Mouse (Mus musculus): ENCODE data around the gene Cul7.

DNA sequence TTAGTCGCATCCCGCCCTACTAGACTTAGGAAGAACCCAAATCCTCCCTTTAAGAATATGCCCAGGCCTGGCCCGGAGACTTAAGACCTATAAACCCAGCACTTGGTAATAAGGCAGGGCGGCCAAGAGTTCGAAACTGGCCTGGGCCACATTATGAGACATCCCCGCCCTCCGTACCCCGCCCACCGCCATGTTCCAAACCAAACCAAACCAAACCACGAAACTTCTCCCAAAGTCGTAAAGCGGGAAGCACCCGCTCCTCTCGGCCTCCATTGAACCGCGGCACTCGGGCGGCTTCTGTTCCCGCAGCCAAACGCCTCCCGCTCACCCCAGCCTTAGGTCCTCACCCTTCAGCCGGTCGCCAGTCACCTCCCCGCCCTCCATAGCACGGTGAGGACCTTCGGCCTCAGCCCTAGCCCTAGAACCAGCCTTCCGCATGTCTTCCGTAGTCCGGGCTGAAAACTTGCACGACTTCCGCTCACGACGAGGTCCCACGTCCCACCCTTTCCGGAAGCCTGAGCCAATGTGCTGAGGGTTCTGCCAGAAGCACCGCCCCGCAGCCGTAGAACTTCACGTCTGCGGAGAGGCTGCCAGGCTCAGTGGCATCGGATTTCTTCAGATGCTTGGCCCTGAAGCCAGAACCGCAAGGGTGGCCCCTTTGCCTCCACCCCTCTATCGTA lies 23.9 kb downstream of the Cul7 start, which contains the start of gene Rrp36:
- TF ChIP-seq BHLHE40 (IDR thresholded peaks at IDR 0.05; ENCODE audit: low read depth, low read length) = no peak
- no peak; the same call in 1 of the 2 replicates for TF ChIP-seq KAT2A (IDR thresholded peaks at IDR 0.05; ENCODE audit: insufficient replicate concordance, low read length)
- no peak for TF ChIP-seq UBTF (IDR thresholded peaks at IDR 0.05; ENCODE audit: low read depth, low read length)
- TF ChIP-seq EP300 (IDR thresholded peaks at IDR 0.05; ENCODE audit: low read length) = no peak
- no peak for TF ChIP-seq ZC3H11A (IDR thresholded peaks at IDR 0.05; ENCODE audit: low read depth, low read length)
- no peak for TF ChIP-seq CTCF (conservative IDR thresholded peaks at IDR 0.05 in 1 of 2, IDR thresholded peaks at IDR 0.05 in 1 of 2; ENCODE audit: low read depth in 2 of 2, low read length in 2 of 2)
- TF ChIP-seq MXI1 (IDR thresholded peaks at IDR 0.05; ENCODE audit: low read depth, low read length) = peak; percentile 95
- TF ChIP-seq POLR2A (IDR thresholded peaks at IDR 0.05; ENCODE audit: low read depth, low read length) = peak; percentile 90
- TF ChIP-seq TBP (conservative IDR thresholded peaks at IDR 0.05; ENCODE audit: low read depth, low read length) = 0 out of 2 replicates have a peak, but pooled peaks have one; percentile 17
- no peak; the same call in 1 of the 2 replicates for TF ChIP-seq MAX (IDR thresholded peaks at IDR 0.05; ENCODE audit: low read length)

Measured in CH12.LX (cell line).